Mouse (Mus musculus) liver, postnatal 0 days (tissue): ENCODE results near the gene Myo5c.

Experiments
- CTCF ChIP-seq: sonication (generic); IDR thresholded peaks from 2 replicates; pipeline ENCODE4 v1.5.1; 2016; ENCODE audit warnings: antibody characterized with exemption, low read depth
- EP300 ChIP-seq: IDR thresholded peaks from 2 replicates; pipeline ENCODE4 v1.6.1; 2016; ENCODE audit warnings: antibody characterized with exemption, low read depth, mild to moderate bottlenecking

GRCm38 (mm10) chr9:75238179-75238578 lies 6.4 kb downstream of the Myo5c start:
- no peak for TF ChIP-seq CTCF
- TF ChIP-seq EP300 = no peak
